Mouse (Mus musculus) brain, embryonic 18.5 days (tissue): ENCODE data around the gene Chga.

Source experiments
- DNase-seq: peaks from one replicate; pipeline ENCODE4 v3.0.0-alpha.2; 2012; ENCODE audit warnings: low read depth, low spot score

Chga gene

DNA sequence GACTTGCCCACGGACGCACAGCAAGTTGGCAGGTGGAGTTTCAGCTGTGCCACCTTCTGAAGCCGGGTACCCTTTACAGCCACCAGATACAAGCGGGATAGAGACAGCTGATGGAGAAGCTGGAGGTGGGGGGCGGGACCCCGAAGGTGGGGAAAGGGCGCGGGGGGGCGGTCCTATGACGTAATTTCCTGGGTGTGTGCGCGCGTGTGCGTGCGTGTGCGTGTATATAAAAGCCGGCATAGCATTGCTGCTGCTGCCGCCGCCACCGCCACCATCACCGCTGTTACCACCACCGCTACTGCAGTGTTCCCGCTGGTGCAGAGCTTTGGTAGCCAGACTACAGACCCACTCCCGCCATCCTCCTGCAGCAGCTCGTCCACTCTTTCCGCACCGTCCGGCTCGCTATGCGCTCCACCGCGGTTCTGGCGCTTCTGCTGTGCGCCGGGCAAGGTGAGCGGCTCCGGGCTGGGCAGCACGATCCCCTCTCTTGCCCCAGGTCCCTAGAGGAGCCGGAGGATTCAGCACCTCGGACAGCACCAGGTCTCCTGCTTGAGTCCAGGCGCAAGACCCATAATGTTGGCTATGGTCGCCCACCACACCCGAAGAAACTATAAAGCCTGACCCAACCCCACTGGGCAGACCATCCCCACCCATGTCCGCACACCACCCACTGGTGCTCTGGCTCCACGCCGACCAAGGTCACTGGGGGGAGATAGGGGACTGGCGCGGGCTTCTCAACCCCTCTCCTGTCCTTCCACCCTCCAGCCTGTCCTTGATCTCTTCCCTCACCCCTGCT lies at the start of gene Chga:
Gene Chga, plus strand, starts transcription at position 249 of the 796 bp plus-strand sequence.
- peak; percentile 72 for DNase-seq

DNA sequence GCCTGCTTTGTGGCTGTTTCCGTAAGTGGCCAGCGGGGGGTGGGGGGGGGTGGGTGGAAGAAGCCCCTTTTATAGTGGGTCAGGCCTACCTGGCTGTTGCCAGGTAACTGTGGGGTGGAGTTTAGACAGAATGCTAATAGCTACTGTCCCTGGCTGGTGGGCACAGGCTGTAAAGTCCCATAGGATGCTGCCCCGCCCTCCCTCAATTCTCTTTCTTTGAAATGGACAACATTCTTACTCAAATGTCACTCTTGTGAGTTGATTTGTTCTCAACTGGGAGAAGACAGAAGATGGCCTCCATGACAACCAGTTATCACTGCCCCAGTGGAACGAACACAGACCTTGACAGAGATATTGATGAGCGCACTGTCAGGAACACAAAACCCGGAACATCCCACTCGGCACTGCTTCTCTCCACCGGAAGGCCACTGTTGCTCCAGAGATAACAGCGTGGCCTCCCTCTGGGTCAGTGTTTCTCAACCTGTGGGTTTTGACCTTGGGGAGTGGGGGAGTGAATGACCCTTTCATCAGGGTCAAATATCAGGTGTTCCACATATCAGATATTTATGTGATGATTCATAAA lies 49.5 kb upstream of the Chga start:
- no peak for DNase-seq

DNA sequence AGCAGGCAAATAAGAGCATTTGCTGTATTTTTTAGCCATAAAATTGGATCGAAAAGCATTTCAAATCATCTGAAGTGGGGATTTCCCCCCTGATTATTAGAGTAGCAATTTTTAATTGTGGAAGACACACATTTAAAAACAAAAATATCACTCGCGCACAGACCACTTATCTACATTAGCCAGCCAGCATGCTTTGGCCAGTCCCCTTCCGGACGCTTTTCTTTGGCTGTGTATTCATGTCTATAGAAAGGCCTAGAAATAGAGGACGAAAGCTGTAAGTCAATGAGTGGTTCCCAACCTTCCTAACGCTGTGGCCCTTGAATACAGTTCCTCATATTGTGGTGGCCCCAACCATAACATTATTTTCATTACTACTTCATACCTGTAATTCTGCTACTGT lies 48.8 kb upstream of the Chga start:
- DNase-seq, result no peak

DNA sequence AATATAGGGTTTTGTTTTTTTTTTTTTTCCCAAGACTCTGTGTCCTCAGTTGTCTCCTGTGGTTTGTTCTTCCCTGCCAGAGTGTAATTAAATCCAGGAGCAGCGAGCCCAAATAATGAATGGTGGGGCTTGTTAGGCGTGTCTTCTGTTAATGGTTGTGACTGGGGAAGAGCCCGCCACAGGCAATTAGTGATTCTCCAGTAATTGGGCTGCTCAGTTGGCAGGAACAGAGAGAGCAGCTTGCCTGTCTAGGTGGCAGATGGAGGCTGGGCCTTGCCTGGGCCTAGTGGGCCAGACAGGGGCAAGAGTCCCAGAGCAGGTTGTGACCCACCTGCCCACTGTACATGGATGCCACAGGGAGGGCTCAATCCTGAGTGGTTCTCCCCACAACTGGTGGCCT lies 43.4 kb upstream of the Chga start:
- DNase-seq, result peak; percentile 49

GRCm38 (mm10) chr12:102514151-102514550 lies 40.6 kb upstream of the Chga start:
- no peak for DNase-seq

DNA sequence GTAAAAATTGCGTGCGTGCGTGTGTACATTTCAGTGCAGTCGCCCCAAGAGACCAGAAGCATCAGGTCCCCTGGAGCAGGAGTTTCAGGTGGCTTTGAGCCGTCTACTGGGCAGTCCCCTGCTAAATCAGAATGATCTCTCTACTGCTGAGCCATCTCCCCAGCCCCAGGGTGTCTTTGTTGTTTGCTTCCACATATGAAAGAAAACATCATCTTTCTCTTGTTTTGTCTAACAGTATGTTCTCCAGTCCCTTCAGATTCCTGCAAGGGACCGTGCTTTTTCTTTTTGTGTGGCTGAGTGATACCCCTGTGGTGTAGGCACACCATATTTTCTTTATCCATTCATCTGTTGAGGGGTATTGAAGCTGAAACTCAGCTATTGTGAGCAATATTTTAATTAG lies 40.0 kb upstream of the Chga start:
- no peak for DNase-seq

GRCm38 (mm10) chr12:102516151-102516550 lies 38.6 kb upstream of the Chga start:
- no peak for DNase-seq

GRCm38 (mm10) chr12:102517647-102518046 lies 37.1 kb upstream of the Chga start:
- DNase-seq, result no peak

DNA sequence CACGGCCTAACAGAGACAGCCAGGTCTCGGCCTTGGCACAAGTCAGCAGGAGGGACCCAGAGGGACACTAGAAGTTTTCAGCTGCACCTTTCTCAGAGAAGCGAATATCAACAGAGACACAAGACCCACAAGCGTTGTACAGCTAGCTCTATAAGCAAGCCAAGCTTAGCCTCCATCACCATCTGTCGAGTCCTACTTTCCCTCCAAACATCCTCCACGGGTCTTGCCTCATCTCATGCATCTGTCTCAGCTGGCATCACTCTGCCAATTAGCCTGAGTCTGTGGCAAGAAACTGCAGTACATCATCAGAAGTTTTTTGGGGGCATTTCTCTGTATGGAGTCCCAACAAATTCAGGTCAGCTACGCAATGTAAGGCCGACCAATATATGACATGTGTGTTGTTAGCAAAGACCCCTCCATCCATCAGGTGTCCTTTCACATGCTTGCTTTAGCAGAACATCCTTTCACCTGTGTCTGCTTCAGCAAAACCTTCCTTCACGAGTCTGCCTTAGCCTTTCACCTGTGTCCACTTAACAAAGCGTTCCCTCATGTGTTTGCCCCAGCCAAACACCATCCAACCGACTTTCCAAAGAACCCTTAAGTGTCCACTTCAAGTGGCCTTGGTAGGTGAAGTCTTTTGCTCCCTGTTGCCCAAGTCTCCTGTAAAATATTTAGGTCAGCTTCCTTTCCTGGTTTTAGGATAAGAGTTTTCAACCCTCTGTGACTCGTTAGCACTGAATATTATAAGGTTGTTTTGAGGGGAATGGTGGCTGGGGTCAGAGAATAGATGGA lies 34.6 kb upstream of the Chga start:
- no peak for DNase-seq

GRCm38 (mm10) chr12:102521777-102522319 lies 32.9 kb upstream of the Chga start:
- no peak for DNase-seq

DNA sequence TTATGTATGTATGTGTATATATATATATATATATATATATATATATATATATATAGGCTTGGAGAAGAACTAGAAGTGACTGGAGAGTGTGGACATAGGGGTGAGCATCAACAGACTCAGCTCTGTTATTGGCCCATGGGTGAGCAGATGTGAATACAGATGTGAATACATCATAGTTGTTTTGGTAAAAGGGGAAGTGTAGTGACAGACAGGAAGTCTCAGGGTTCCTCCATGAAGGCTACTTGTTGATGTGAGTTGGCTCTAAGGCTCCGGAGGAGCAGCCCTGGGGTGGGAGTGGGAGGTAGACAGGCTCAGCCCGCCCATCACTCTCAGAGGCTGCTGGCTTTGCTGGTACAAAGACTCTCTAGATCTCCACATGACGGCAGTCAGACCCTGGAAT lies 30.6 kb upstream of the Chga start:
- DNase-seq, result no peak

- DNase-seq, result no peak
Observed at GRCm38 (mm10) chr12:102524760-102525159, 30.0 kb upstream of the Chga start.

GRCm38 (mm10) chr12:102527989-102528388 lies 26.8 kb upstream of the Chga start:
- DNase-seq, result no peak

- DNase-seq, result no peak
Observed at GRCm38 (mm10) chr12:102535796-102536195, 19.0 kb upstream of the Chga start.

- no peak for DNase-seq
Observed at GRCm38 (mm10) chr12:102540278-102540677, 14.5 kb upstream of the Chga start.

DNA sequence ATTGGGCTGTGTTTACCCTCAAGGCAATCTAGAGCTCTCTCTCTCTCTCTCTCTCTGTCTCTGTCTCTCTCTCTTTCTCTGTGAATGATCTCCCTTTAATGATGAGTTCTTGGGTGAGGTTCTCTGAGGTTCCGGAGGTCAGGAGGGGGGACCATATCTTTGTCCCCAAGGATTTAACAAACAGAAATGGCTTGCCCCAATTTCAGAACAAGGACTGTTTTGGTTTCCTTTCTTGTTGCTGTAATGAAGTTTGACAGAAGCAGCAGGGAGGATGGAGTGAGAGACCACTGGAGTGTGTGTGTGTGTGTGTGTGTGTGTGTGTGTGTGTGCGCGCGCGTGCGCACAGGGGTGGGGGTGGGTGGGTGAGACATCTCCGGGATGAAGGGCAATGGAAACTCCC lies 13.6 kb upstream of the Chga start:
- DNase-seq, result no peak

DNA sequence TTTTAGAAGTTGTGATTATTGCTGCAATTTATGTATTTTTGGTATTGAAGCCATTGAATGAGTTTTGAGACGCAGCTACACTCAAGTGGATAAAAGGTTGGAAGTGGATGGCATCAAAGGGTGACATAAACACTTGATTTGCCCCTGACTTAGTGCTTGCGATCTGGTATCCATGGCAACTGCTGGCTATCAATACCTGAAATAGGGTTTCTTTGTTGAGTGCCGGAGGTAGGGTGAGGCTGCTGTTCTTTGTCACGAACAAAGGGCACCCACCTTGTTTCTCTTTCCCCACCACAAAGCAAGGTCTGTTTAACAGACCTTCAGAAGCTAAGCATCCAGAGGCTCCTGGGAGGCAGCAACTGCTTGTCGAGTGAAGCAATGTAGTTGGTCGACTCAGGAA lies 9.6 kb upstream of the Chga start:
- DNase-seq, result no peak

DNA sequence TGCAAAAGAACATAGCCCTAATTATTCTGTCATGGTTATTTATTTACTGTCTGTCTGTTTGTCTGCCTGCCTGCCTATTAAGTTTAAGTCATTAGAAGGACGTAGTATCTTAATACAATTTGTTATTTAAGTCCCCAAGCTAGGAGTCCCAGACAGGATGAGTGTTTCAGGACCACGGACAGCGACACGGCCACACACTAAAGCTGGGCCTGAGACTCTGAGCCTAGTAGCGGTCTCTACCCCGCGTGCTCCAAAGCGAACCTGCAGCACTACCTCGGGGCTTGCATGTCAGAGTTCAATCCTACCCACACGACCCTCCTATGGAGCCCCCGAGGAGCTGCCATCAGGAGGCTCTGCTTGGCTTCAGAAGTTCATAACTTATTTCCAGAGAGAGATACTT lies 4.2 kb upstream of the Chga start:
- DNase-seq, result no peak

DNA sequence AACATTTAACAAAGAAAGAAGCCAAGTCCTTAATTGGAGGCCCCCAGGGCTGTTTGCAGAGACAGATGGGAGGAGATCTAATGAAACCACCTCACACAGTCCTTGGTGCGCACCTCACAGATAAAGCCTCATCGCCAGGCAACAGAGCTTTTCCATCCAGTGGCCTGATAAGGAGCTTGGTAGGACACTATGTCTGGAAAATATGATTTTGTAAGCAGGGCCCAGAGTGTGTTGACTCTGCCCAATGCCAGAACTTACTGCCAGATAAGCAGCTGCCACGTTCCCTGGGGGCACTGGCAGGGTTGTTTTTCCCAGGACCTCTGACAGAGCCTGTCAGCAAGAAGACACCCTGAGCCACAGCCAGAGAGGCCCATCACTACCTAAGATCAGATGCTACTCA lies 3.6 kb upstream of the Chga start:
- DNase-seq, result no peak

- DNase-seq, result no peak
Observed at GRCm38 (mm10) chr12:102552001-102552400, 2.8 kb upstream of the Chga start.

DNA sequence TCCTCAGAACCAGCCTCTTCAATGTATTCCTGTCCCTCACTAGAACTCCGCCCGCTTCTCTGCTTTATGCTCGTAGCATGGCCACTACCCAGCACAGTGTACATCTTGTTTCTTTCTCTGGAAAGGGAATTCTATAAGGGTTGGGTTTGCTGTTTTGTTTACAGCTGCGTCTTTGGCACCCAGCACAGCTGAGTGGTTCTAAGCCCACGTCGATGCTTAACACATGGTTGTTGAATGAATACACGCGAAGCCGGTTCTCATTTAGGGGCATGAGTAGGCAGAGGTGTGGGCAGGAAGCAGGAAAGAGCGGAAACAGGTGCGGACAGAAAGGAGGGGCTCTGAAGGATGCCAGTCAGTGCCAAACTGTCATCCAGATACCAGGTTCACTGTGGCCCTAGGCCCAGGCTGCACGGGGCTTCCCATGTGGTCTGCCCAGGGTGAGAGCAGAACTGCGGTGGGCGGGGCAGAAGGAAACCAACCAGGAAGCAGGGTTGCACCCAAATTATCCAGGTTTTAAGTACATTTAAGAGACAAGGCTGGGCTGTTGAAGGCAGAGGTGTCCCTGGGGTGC lies 979 bp upstream of the Chga start:
- no peak for DNase-seq

- no peak for DNase-seq
Observed at GRCm38 (mm10) chr12:102555850-102556249, 1.1 kb downstream of the Chga start.
